Mouse (Mus musculus): ENCODE data around the gene Card14. TPM values are rescaled to one million over a fixed set of nuclear protein-coding genes. Genes with fewer than 3 reads are reported as not detected.

The Card14 gene
- polyA plus RNA-seq, 1 experiment: 0.84 TPM

DNA sequence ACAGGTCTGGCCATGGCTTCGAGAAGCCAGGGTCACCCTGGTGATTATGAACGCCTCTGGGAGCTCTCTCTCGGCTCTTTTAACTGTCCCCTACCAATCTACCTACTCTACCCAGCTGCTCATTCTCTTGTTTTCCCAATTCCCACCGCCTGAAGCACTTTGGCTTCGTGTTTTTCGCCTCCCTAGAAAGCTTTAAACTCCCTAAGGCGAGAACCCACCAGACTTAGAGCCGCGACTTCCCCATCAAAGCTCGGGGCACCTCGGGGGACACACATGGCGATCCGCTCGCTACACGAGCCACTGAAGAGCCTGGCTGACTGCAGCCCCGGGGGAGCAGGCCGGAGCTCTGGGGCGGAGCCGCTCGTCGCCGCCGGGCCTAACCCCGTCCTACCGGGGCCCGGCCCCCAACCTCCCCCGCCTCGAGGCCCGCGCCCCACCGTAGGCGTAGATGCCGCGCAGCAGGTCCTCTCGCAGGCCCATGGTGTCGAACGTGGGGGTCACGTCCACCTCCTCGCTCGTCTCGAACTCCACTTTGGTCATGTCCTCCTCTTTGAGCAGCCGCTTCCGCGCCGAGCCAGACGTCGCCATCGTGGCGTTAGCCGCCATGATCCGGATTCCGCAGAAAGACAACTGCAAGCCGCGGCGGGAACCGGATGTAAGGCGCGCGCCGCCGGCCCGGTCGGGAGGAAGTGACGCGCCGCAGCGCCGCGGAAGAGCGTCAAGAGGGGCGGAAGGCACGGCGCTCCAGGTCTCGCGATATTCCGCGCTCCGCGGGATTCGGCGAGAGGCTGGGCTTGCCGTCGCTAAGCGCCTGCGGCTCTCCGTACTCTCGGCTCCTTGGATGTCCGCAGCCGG is 8.0 kb upstream of the Card14 start, which contains the start of gene Eif4a3:
Gene Eif4a3, minus strand, starts transcription at position 699 of the 855 bp plus-strand sequence.
- TF ChIP-seq CTCF (IDR thresholded peaks at IDR 0.05; ENCODE audit: insufficient read depth, low read length) (no peak), POLR2A (IDR thresholded peaks at IDR 0.05; ENCODE audit: borderline replicate concordance, extremely low read depth, low read depth, low read length) (0 out of 2 replicates have a peak, but pooled peaks have one; percentile 68)
- Histone ChIP-seq H3K4me3 (replicated peaks; ENCODE audit: extremely low read depth, low read depth, low read length) (peak within 1 kb of the TSS; percentile 90), H3K4me1 (ENCODE audit: control insufficient read depth, insufficient read depth, low read length) (no peaks in the 10 kb centered on the region; the same call in 1 of the 2 replicates)
- DNase-seq: peak; percentile 96
- under 1% methylated on average over 89 of the region's 89 CpGs for WGBS

DNA sequence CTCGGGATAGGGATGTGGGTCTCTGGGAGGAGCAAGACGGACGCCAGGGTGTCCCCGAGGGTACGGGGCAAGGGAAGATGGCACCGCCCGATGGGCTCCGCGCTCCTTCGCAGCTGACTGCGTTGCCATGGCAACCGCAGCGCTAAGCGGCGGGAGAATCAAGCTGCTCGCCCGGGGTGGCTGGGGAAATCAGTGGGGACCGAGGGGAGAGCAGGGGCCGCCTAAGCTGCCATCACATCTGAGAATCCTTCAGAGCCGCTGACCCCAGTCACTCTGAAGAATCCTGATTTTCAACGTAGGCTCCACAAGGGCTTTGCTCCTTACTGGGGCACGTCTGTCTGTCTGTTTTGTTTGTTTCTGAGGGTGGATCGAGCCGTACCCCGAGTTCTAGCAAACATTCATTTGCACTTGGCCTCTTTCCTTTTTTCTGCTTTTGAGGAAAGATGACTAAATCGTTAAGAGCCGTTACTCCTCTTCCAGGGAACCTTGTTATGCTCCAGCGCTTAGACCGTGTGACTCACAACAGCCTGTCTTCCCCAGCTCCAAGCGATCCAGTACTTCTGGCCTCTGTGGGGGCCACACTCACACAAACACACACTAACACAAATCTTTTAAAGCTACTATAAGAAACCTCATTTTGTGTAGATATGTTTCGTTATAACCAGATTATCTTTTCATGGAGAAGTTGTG is 7.2 kb upstream of the Card14 start:
- H3K4me1 ChIP-seq (ENCODE audit: control insufficient read depth, insufficient read depth, low read length): no peaks in the 10 kb centered on the region; the same call in 1 of the 2 replicates
- 2% methylated on average over 31 of the region's 31 CpGs for WGBS
- TF ChIP-seq CTCF (IDR thresholded peaks at IDR 0.05; ENCODE audit: insufficient read depth, low read length) (no peak), POLR2A (IDR thresholded peaks at IDR 0.05; ENCODE audit: borderline replicate concordance, extremely low read depth, low read depth, low read length) (no peak; the same call in 1 of the 2 replicates)
- no peak for DNase-seq
- peak overlapping the region; percentile 90 for H3K4me3 ChIP-seq (replicated peaks; ENCODE audit: extremely low read depth, low read depth, low read length)

DNA sequence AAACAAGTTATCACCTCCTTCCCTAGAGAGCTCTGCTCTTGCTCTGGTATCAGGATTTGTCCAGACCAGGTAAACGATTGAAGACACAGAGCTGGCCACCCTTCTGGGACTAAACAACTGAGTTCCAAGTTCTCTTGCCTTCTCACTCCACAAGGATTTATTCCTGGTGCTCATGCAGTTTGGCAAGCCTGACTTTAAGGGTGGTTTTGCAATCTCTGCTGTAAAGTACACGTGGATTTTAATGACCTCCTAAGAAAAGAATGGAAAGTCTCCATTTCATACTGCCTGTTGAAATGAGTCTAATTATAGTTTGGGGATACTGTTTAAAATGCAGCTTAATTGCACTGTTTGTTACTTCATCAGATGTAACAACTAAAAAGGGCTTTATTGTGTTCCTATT is 6.6 kb upstream of the Card14 start:
- Histone ChIP-seq H3K4me1 (ENCODE audit: control insufficient read depth, insufficient read depth, low read length) (no peaks in the 10 kb centered on the region; the same call in 1 of the 2 replicates), H3K4me3 (replicated peaks; ENCODE audit: extremely low read depth, low read depth, low read length) (no peak overlapping the region)
- DNase-seq: no peak
- 15% methylated on average over 2 of the region's 2 CpGs for WGBS
- TF ChIP-seq POLR2A (IDR thresholded peaks at IDR 0.05; ENCODE audit: borderline replicate concordance, extremely low read depth, low read depth, low read length) (no peak), CTCF (IDR thresholded peaks at IDR 0.05; ENCODE audit: insufficient read depth, low read length) (no peak)

DNA sequence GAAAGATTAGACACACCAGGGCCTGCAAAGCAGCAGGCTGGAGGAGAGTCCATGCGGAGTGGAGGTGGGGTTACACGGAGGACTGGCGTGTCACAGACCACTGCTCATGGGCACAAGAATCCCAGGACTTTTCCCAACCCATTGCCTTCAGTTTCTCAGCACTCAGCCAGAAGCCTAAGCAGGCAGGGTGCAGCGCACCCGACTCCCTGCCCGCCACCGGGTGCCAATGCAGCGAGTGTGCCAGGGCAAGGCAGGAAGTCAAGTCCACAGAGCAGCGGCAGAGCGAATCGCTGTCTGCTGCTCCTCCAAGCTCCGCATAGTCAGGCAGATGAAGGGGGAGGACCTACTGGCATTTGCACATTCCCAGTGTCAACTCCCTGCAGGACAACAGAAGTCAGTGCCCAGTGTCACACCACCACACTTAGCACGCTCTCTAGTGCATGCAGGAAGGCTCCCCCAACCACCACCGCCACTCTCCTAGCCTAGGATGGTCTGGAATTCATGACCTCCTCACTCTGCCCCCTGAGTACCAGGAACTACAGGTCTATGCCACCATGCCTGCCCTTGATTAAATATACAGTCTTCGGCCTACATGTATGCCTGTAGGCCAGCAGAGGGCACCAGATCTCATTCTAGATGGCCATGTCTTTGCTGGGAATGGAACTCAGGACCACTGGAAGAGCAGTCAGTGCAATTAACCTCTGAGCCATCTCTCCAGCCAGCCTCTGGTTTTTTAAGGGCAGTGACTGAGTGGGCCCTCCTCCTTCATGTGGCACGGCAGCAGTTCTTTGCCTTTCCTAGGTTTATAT is 2.5 kb upstream of the Card14 start:
- Histone ChIP-seq H3K4me3 (replicated peaks; ENCODE audit: extremely low read depth, low read depth, low read length) (no peak overlapping the region), H3K4me1 (ENCODE audit: control insufficient read depth, insufficient read depth, low read length) (no peaks in the 10 kb centered on the region; the same call in 1 of the 2 replicates)
- TF ChIP-seq POLR2A (IDR thresholded peaks at IDR 0.05; ENCODE audit: borderline replicate concordance, extremely low read depth, low read depth, low read length) (no peak), CTCF (IDR thresholded peaks at IDR 0.05; ENCODE audit: insufficient read depth, low read length) (peak; percentile 52)
- DNase-seq: peak; percentile 27
- WGBS: 49% methylated on average over 16 of the region's 16 CpGs

DNA sequence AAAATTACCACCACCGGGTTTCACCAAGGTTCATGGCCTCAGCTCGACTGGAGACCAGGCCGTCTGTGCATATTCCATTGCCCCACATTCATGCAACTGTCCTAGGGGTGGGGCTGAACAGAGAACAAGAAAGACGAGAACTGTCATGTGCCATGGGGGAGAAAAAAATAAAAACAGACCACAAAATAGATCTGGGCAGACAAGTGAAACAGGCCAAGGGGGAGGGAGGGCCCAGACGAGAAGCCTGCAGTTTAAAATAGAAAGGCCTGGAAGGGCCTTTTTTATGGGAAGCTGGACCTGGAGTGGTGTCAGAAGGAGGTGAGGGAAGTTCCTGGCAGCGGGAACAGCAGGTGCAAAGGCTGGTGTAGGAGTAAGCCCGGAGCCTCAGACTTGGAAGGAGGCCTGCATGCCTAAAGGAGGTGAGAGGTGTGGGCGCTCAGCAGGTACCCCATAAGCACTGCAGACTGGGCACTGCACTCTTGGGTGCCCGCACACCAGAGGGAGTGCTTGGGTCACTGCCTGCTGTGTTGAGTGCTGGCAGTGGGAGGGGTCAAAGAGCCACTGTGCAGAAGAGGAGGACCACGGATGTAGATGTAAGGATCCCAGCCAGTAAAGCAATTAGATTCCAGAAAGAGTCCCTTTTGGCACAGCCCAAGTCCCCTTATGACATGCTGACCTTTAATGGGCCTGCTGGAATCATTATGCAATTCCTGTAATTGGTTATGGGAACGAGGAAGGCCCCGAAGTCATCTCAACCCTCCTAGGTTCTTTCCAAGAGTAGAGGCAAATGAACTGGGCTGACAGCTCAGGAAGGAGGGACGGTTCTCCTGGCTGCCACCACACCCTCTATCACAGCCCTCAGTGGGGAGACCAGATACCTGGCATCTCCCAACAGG is 558 bp upstream of the Card14 start:
- 43% methylated on average over 13 of the region's 13 CpGs for WGBS
- TF ChIP-seq CTCF (IDR thresholded peaks at IDR 0.05; ENCODE audit: insufficient read depth, low read length): no peak
- TF ChIP-seq POLR2A (IDR thresholded peaks at IDR 0.05; ENCODE audit: borderline replicate concordance, extremely low read depth, low read depth, low read length): no peak
- no peaks in the 10 kb centered on the region for H3K4me1 ChIP-seq (ENCODE audit: control insufficient read depth, insufficient read depth, low read length)
- H3K4me3 ChIP-seq (replicated peaks; ENCODE audit: extremely low read depth, low read depth, low read length): no peak overlapping the region
- no peak for DNase-seq

DNA sequence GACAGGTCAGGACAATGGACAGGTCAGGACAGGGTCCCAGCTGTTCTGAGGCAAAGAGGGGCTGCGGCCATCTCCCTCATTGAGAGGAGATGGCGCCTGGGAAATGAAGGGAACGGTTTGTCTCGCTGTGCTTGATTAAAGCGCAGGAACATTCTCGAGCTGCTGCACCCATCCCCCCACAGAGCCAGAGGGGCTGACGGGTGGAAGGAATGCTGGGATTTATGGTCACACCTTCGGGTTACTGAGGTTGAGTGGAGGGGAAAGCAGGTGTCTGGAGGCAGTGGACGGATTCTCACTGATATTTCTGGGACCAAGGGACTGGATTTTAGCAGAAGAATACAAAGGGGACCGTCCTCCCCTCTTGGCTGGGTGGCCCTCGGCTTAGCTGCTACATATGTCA is 348 bp downstream of the Card14 start:
- no peaks in the 10 kb centered on the region for H3K4me1 ChIP-seq (ENCODE audit: control insufficient read depth, insufficient read depth, low read length)
- TF ChIP-seq POLR2A (IDR thresholded peaks at IDR 0.05; ENCODE audit: borderline replicate concordance, extremely low read depth, low read depth, low read length) (no peak), CTCF (IDR thresholded peaks at IDR 0.05; ENCODE audit: insufficient read depth, low read length) (no peak)
- DNase-seq: no peak
- H3K4me3 ChIP-seq (replicated peaks; ENCODE audit: extremely low read depth, low read depth, low read length): no peak overlapping the region
- 25% methylated on average over 11 of the region's 11 CpGs for WGBS

DNA sequence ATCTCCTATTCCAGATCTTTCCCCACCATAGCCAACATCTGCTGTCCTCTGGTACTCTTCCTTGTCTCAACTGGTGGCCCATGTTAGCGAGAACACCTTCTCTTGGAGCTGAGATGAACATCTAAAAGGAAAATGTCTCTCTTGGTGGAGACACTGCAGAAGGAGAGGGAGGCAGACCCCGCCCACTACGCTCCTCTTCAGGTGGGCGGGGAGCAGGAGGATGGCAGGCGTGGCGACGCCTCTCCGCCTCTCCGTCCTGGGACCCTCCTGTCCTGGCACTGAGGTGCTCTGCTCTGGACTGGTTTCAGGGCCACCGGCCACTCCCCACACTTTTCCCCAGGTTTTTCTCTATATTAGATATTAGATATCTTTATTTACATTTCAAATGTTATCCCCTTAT is 3.1 kb downstream of the Card14 start:
- WGBS: 14% methylated on average over 10 of the region's 10 CpGs
- DNase-seq: no peak
- no peaks in the 10 kb centered on the region for H3K4me1 ChIP-seq (ENCODE audit: control insufficient read depth, insufficient read depth, low read length)
- no peak for TF ChIP-seq CTCF (IDR thresholded peaks at IDR 0.05; ENCODE audit: insufficient read depth, low read length)
- no peak for TF ChIP-seq POLR2A (IDR thresholded peaks at IDR 0.05; ENCODE audit: borderline replicate concordance, extremely low read depth, low read depth, low read length)
- no peak overlapping the region for H3K4me3 ChIP-seq (replicated peaks; ENCODE audit: extremely low read depth, low read depth, low read length)

DNA sequence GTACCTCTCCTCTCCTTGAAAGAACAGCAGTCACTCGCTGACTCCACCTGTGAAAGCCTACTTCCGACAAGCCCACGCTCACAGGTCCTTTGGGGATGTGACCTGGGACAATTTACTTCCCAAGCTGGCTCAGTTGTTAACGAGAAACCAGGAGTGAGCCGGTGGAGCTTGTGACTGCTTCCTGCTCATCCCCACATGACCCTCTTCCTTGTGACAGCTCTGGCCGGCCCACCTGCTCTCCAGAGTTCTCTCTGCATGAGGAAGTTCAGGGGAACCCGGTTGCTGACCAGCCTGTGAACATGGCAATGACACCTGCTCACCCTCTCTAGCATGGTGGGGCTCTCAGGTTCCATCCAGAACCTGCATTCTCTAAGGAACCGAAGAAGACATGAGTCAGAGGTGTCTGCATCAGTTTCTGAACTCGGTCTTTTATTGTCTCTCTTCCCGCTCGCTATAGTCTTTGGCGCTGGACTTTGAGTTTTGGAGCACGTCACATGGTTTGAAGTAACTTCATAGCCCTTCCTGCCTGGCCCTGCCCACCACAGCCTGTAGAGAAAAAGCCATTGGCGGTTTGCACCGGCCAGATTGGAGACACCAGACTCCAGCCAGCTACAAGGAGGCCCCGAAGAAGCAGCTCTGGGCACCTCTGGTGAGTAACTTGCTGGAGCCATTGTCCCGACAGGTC is 6.8 kb downstream of the Card14 start:
- no peak overlapping the region for H3K4me3 ChIP-seq (replicated peaks; ENCODE audit: extremely low read depth, low read depth, low read length)
- 66% methylated on average over 17 of the region's 17 CpGs for WGBS
- no peak for DNase-seq
- H3K4me1 ChIP-seq (ENCODE audit: control insufficient read depth, insufficient read depth, low read length): no peaks in the 10 kb centered on the region
- TF ChIP-seq POLR2A (IDR thresholded peaks at IDR 0.05; ENCODE audit: borderline replicate concordance, extremely low read depth, low read depth, low read length) (no peak), CTCF (IDR thresholded peaks at IDR 0.05; ENCODE audit: insufficient read depth, low read length) (no peak)

Data from lung, adult 2 months (tissue).